Mouse (Mus musculus) left cerebral cortex, adult 2 months (tissue): ENCODE measurements around the gene Ppil6. TPM values are rescaled to one million over a fixed set of nuclear protein-coding genes. Genes with fewer than 3 reads are reported as not detected.

Experiments used
- DNase-seq, 2 experiments: peaks; one replicate each; pipeline ENCODE4 v3.0.0; 2021 to 2022; ENCODE audit warnings: low spot score in 2 of 2, mixed read lengths in 1 of 2; ENCODE audit errors: extremely low spot score in 1 of 2
- H3K27ac ChIP-seq: fragments of 200-600 bp; 2 replicates; pipeline ENCODE4 v1.8.1; 2022
- H3K4me3 ChIP-seq: fragments of 200-600 bp; 2 replicates; pipeline ENCODE4 v1.8.1; 2022
- CTCF ChIP-seq: fragments of 200-600 bp; IDR thresholded peaks from 2 replicates; pipeline ENCODE4 v1.8.1; 2022; ENCODE audit warnings: antibody characterized with exemption, mild to moderate bottlenecking, moderate library complexity
- intact Hi-C: fragments of 180-260 bp; cut with DNase I; formaldehyde crosslinking; loops from one replicate; pipeline ENCODE4 v1.15.1; 2025
- total RNA-seq, 2 experiments: library from RNA; stranded (reverse); gene quantifications; 2 replicates each; pipeline ENCODE4 v1.2.3; 2021

Ppil6 gene
- total RNA-seq, 2 experiments from 2014 or later = 4.6 to 6.6 TPM

GRCm38 (mm10) chr10:41514301-41514700, 24.1 kb downstream of the Ppil6 start:
- no peak for TF ChIP-seq CTCF
- intact Hi-C loops = loop anchor here (10.0 kb wide), 1 partner anchor 780 kb away; no protein-coding TSS in a partner anchor
- no peak for DNase-seq
- no peak overlapping the region for H3K27ac ChIP-seq
- no peak overlapping the region for H3K4me3 ChIP-seq

- no peak for DNase-seq
- TF ChIP-seq CTCF = no peak
- intact Hi-C loops = loop anchor here (5.0 to 10.0 kb wide), 2 partner anchors 213 to 780 kb away; partner anchors contain the start of genes Ak9 and Fig4
- H3K4me3 ChIP-seq = no peak overlapping the region
- no peak overlapping the region for H3K27ac ChIP-seq
Observed at GRCm38 (mm10) chr10:41514921-41515320, 24.7 kb downstream of the Ppil6 start.

- peak; percentile 54 for TF ChIP-seq CTCF
- Histone ChIP-seq H3K4me3 (peak overlapping the region; percentile 80), H3K27ac (peak overlapping the region; percentile 100)
- peak in 1 of 2 experiments; percentile 57 for DNase-seq
- intact Hi-C loops = loop anchor here (5.0 to 10.0 kb wide), 2 partner anchors 216 to 776 kb away; partner anchors contain the start of genes Ak9 and Fig4
Observed at GRCm38 (mm10) chr10:41518508-41518980, 28.3 kb downstream of the Ppil6 start.

GRCm38 (mm10) chr10:41518981-41519618, 28.9 kb downstream of the Ppil6 start, which contains the start of gene Cd164:
Gene Cd164, plus strand, starts transcription at chr10:41519414.
- intact Hi-C loops = loop anchor here (1.0 to 10.0 kb wide), 3 partner anchors 163 to 776 kb away; partner anchors contain the start of genes Ak9 and Fig4
- TF ChIP-seq CTCF = no peak
- peak within 1 kb of the TSS; percentile 80 for H3K4me3 ChIP-seq
- peak; percentile 88 to 91 for DNase-seq
- peak within 1 kb of the TSS; percentile 100 for H3K27ac ChIP-seq

GRCm38 (mm10) chr10:41519640-41520409, 29.6 kb downstream of the Ppil6 start:
- DNase-seq = peak in 1 of 2 experiments; percentile 38
- intact Hi-C loops = loop anchor here (1.0 to 10.0 kb wide), 6 partner anchors 52 to 775 kb away; partner anchors contain the start of genes Ak9 and Fig4

GRCm38 (mm10) chr10:41520410-41520673, 30.1 kb downstream of the Ppil6 start:
- intact Hi-C loops = loop anchor here (5.0 kb wide), 3 partner anchors 52 to 292 kb away; no protein-coding TSS in a partner anchor
- peak overlapping the region; percentile 32; the same call in 1 of the 2 replicates for H3K27ac ChIP-seq
- peak overlapping the region; percentile 80 for H3K4me3 ChIP-seq
- no peak for DNase-seq
- TF ChIP-seq CTCF = no peak

More at GRCm38 (mm10) chr10:41519640-41520409, 29.6 kb downstream of the Ppil6 start:
- Histone ChIP-seq H3K4me3 (peak overlapping the region; percentile 80), H3K27ac (peak overlapping the region; percentile 100)
- no peak for TF ChIP-seq CTCF

- no peak for TF ChIP-seq CTCF
- H3K4me3 ChIP-seq = no peak overlapping the region
- no peak for DNase-seq
- no peak overlapping the region for H3K27ac ChIP-seq
- intact Hi-C loops = loop anchor here (5.0 kb wide), 3 partner anchors 49 to 289 kb away; no protein-coding TSS in a partner anchor
Observed at GRCm38 (mm10) chr10:41523386-41523785, 33.1 kb downstream of the Ppil6 start.

GRCm38 (mm10) chr10:41525696-41526095, 35.5 kb downstream of the Ppil6 start:
- TF ChIP-seq CTCF = no peak
- Histone ChIP-seq H3K27ac (no peak overlapping the region), H3K4me3 (no peak overlapping the region)
- DNase-seq = no peak
- intact Hi-C loops = no loop called here

- intact Hi-C loops = no loop called here
- Histone ChIP-seq H3K27ac (no peak overlapping the region), H3K4me3 (no peak overlapping the region)
- no peak for TF ChIP-seq CTCF
- no peak for DNase-seq
Observed at GRCm38 (mm10) chr10:41529972-41530371, 39.7 kb downstream of the Ppil6 start.

GRCm38 (mm10) chr10:41535991-41536390, 45.8 kb downstream of the Ppil6 start:
- H3K4me3 ChIP-seq = no peak overlapping the region
- intact Hi-C loops = no loop called here
- H3K27ac ChIP-seq = no peak overlapping the region
- no peak for DNase-seq
- TF ChIP-seq CTCF = no peak

- no peak for DNase-seq
- Histone ChIP-seq H3K27ac (no peak overlapping the region), H3K4me3 (no peak overlapping the region)
- intact Hi-C loops = no loop called here
- no peak for TF ChIP-seq CTCF
Observed at GRCm38 (mm10) chr10:41536714-41537113, 46.5 kb downstream of the Ppil6 start.
